In genomic region chr17:65867996-65868395, GRCm38 (mm10) we compare ENCODE assay signal across 27 mouse cellular contexts. TPM values are rescaled to one million over a fixed set of nuclear protein-coding genes. Genes with fewer than 3 reads are reported as not detected.
DNase-seq lines count a peak whose midpoint lies in the region; ATAC-seq and TF ChIP-seq lines count a peak whose summit lies in the region.
"Had no signal": no experiment of that assay in that cellular context is flagged by ENCODE, and none has a peak within 500 bp of the region (broad histone marks: within the 10 kb centered on the region; RNA-seq: fewer than 3 reads in every experiment).

No protein-coding gene starts in this region.

- no peak overlapping the region for H3K27ac ChIP-seq in left cerebral cortex, adult 2 months
- no peak overlapping the region for H3K27ac ChIP-seq in intestine, embryonic 16.5 days (ENCODE audit: low read length)
- H3K27ac ChIP-seq: embryonic facial prominence, embryonic 10.5 days; embryonic facial prominence, embryonic 12.5 days; forebrain, embryonic 13.5 days; forebrain, embryonic 15.5 days had no signal

- H3K9me3 ChIP-seq in E14TG2a.4 (ENCODE audit: low read length) = no peaks in the 10 kb centered on the region
- H3K9me3 ChIP-seq in intestine, embryonic 16.5 days (ENCODE audit: control insufficient read depth, low read length) = no peaks in the 10 kb centered on the region
- H3K9me3 ChIP-seq: embryonic facial prominence, embryonic 10.5 days; embryonic facial prominence, embryonic 12.5 days; forebrain, embryonic 13.5 days; forebrain, embryonic 15.5 days; G1E had no signal

- no peaks in the 10 kb centered on the region for H3K27me3 ChIP-seq in E14TG2a.4 (ENCODE audit: insufficient read depth, low read length)
- H3K27me3 ChIP-seq in intestine, embryonic 16.5 days (replicated peaks; ENCODE audit: control insufficient read depth, insufficient read depth, low read length) = no peaks in the 10 kb centered on the region
- H3K27me3 ChIP-seq: CH12.LX; embryonic facial prominence, embryonic 12.5 days; forebrain, embryonic 13.5 days; forebrain, embryonic 15.5 days; Patski had no signal

- peaks cover 54% of the 10 kb centered on the region for H3K36me3 ChIP-seq in E14TG2a.4 (ENCODE audit: insufficient read depth, low read length)
- H3K36me3 ChIP-seq in intestine, embryonic 16.5 days (ENCODE audit: control insufficient read depth, insufficient read depth, low read length) = peaks cover 5% of the 10 kb centered on the region; the same call in 1 of the 2 replicates
- H3K36me3 ChIP-seq: forebrain, embryonic 15.5 days had no signal

- H3K9ac ChIP-seq in intestine, embryonic 16.5 days (ENCODE audit: low read depth, low read length) = no peak overlapping the region
- H3K9ac ChIP-seq: embryonic facial prominence, embryonic 12.5 days; forebrain, embryonic 13.5 days; forebrain, embryonic 15.5 days; forebrain, postnatal 0 days had no signal

- peaks cover 94% of the 10 kb centered on the region for H3K4me1 ChIP-seq in E14TG2a.4 (replicated peaks; ENCODE audit: low read depth, low read length)
- 0 out of 2 replicates have a peak, but pooled peaks cover 8% of the 10 kb centered on the region for H3K4me1 ChIP-seq in intestine, embryonic 16.5 days (ENCODE audit: control insufficient read depth, insufficient read depth, low read length)

- TF ChIP-seq CTCF in E14TG2a.4 (conservative IDR thresholded peaks at IDR 0.05; ENCODE audit: low read length) = no peak
- no peak for TF ChIP-seq CTCF in left cerebral cortex, adult 2 months (IDR thresholded peaks at IDR 0.05)

- WGBS in intestine, embryonic 16.5 days = 91% methylated on average over 5 of the region's 5 CpGs

- intact Hi-C loops in left cerebral cortex, adult 2 months (cut with DNase I) = loop anchor here (10.0 kb wide), 2 partner anchors 357 to 617 kb away; no protein-coding TSS in a partner anchor

- H3K4me3 ChIP-seq in E14TG2a.4 (replicated peaks; ENCODE audit: low read length) = peak overlapping the region; percentile 73
- no peak overlapping the region for H3K4me3 ChIP-seq in left cerebral cortex, adult 2 months
- H3K4me3 ChIP-seq in intestine, embryonic 16.5 days (ENCODE audit: low read length) = no peak overlapping the region
- H3K4me3 ChIP-seq: embryonic facial prominence, embryonic 10.5 days; embryonic facial prominence, embryonic 12.5 days; forebrain, embryonic 13.5 days; forebrain, embryonic 15.5 days had no signal

- peak; percentile 68 for DNase-seq in heart, adult 11 months
- no peak for DNase-seq in heart, postnatal 4 days
- DNase-seq in ES-CJ7 (ENCODE audit: low read depth, low spot score) (peak; percentile 48), R1 (ENCODE audit: low read depth, low spot score) (peak; percentile 64)
- DNase-seq in left cerebral cortex, adult 2 months (ENCODE audit: extremely low spot score in 1 of 2, low spot score in 2 of 2) = no peak
- DNase-seq in retina, embryonic 14.5 days (ENCODE audit: low spot score) = no peak
- DNase-seq: adrenal gland, adult 8-10 months; adrenal gland, postnatal 14 days; adrenal gland, postnatal 36 days; B cell, adult 2 months; cerebellum, adult 11-12 months; cerebellum, adult 2 months; cerebellum, adult 9-10 months; cerebellum, postnatal 10 days; cerebellum, postnatal 25 days; forebrain, postnatal 0 days had no signal

- no peak for ATAC-seq in intestine, embryonic 16.5 days
- ATAC-seq: activated CD4-positive, CD25-positive, alpha-beta regulatory T cell, adult 4 months; CD4-positive, CD25-positive, alpha-beta regulatory T cell, adult 4 months; forebrain, embryonic 13.5 days; forebrain, embryonic 15.5 days; forebrain, postnatal 0 days; Patski had no signal

- H3K4me2 ChIP-seq in intestine, embryonic 16.5 days (ENCODE audit: low read depth, low read length) = no peak overlapping the region
- H3K4me2 ChIP-seq: embryonic facial prominence, embryonic 12.5 days; forebrain, embryonic 13.5 days; forebrain, embryonic 15.5 days had no signal

RNA-seq across cellular contexts. Expression of gene Ralbp1, which starts 17.6 kb away (rescaled TPM):
- total RNA-seq in heart, postnatal 4 days (2021) = 10 to 100 TPM; 29.3 to 33.4 TPM
- total RNA-seq in left cerebral cortex, adult 2 months (2021) = 10 to 100 TPM; 69.3 to 69.6 TPM
- polyA plus RNA-seq in intestine, embryonic 16.5 days (2015; fragmentation: Nextera tagmentation; extraction: Ambion mirVana) = 67.5 and 71.1 TPM in 2 replicates

Comparison
In these comparisons a context has a peak if more than half of its experiments do, and no peak if none do; other contexts are left out.
1. DNase-seq: peak in heart, adult 11 months (single experiment), ES-CJ7 (single experiment) and R1 (single experiment); none in heart, postnatal 4 days (single experiment), left cerebral cortex, adult 2 months (0 of 2) and retina, embryonic 14.5 days (single experiment).